Comparison of ENCODE assay signal across 8 mouse cellular contexts in the genomic region with DNA sequence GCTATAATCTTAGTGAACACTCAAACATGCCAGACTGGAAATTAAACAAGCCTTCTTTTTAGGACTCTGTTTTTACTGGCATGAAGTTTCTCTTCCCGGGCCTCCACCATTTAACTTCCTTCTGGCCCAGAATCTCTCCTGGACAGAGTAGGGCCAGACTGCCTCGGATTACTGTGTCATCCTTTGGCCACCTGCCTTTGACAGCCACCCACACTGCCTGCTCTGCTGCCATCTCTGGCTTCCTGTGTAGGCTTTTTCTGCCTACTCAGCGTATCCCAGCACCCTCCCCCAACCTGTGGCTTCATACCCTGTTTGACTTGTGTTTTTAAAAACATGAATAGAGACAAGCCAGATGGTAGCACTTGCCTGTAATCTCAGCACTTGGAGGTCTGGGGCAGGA.
DNase-seq lines count a peak whose midpoint lies in the region; ATAC-seq lines count a peak whose summit lies in the region.

No protein-coding gene starts in this region.

- DNase-seq in adrenal gland, adult 2 months = peak; percentile 64
- DNase-seq in adrenal gland, adult 8-10 months = no peak
- DNase-seq in urinary bladder, postnatal 25 days (ENCODE audit: low spot score) = peak; percentile 48
- no peak for DNase-seq in urinary bladder, adult 2 months (ENCODE audit: low spot score)
- DNase-seq in heart, postnatal 10 days = peak; percentile 62 to 74
- DNase-seq in forebrain, embryonic 14.5 days (ENCODE audit: low spot score) = no peak

- peaks cover 10% of the 10 kb centered on the region; the same call in 1 of the 2 replicates for H3K36me3 ChIP-seq in liver, embryonic 12.5 days
- H3K36me3 ChIP-seq in stomach, embryonic 16.5 days (ENCODE audit: control insufficient read depth, insufficient read depth, low read length) = no peaks in the 10 kb centered on the region
- peaks cover 16% of the 10 kb centered on the region for H3K36me3 ChIP-seq in forebrain, embryonic 14.5 days (ENCODE audit: control insufficient read depth, insufficient read depth, low read length)

- no peaks in the 10 kb centered on the region for H3K27me3 ChIP-seq in liver, embryonic 12.5 days (replicated peaks)
- no peaks in the 10 kb centered on the region for H3K27me3 ChIP-seq in stomach, embryonic 16.5 days (ENCODE audit: control insufficient read depth, insufficient read depth, low read length)
- H3K27me3 ChIP-seq in forebrain, embryonic 14.5 days (replicated peaks; ENCODE audit: control insufficient read depth, insufficient read depth, low read length) = no peaks in the 10 kb centered on the region

- peak overlapping the region; percentile 24; the same call in 1 of the 2 replicates for H3K9ac ChIP-seq in liver, embryonic 12.5 days
- no peak overlapping the region for H3K9ac ChIP-seq in stomach, embryonic 16.5 days (ENCODE audit: low read length)
- no peak overlapping the region for H3K9ac ChIP-seq in forebrain, embryonic 14.5 days (ENCODE audit: low read length)

- H3K4me2 ChIP-seq in liver, embryonic 12.5 days = no peak overlapping the region
- 0 out of 2 replicates have a peak overlapping the region, but pooled peaks have one; percentile 10 for H3K4me2 ChIP-seq in stomach, embryonic 16.5 days (ENCODE audit: low read depth, low read length)
- no peak overlapping the region for H3K4me2 ChIP-seq in forebrain, embryonic 14.5 days (ENCODE audit: low read length)

- H3K27ac ChIP-seq in liver, embryonic 12.5 days = no peak overlapping the region
- H3K27ac ChIP-seq in stomach, embryonic 16.5 days (ENCODE audit: low read length) = peak overlapping the region; percentile 60
- H3K27ac ChIP-seq in forebrain, embryonic 14.5 days (ENCODE audit: low read depth, low read length) = no peak overlapping the region

- peaks cover 31% of the 10 kb centered on the region for H3K4me1 ChIP-seq in liver, embryonic 12.5 days
- peaks cover 25% of the 10 kb centered on the region for H3K4me1 ChIP-seq in stomach, embryonic 16.5 days (ENCODE audit: control insufficient read depth, insufficient read depth, low read length)
- H3K4me1 ChIP-seq in forebrain, embryonic 14.5 days (ENCODE audit: control insufficient read depth, insufficient read depth, low read length) = no peaks in the 10 kb centered on the region

- 28% methylated on average over 3 of the region's 3 CpGs for WGBS in liver, embryonic 12.5 days (ENCODE audit: insufficient replicate concordance)
- WGBS in stomach, embryonic 16.5 days = 15% methylated on average over 3 of the region's 3 CpGs
- 67% methylated on average over 3 of the region's 3 CpGs for WGBS in forebrain, embryonic 14.5 days

- ATAC-seq in liver, embryonic 12.5 days = no peak; the same call in 1 of the 2 replicates
- peak; percentile 18; the same call in 1 of the 2 replicates for ATAC-seq in stomach, embryonic 16.5 days (ENCODE audit: insufficient read depth, low FRiP score)
- no peak for ATAC-seq in forebrain, embryonic 14.5 days

- H3K4me3 ChIP-seq in liver, embryonic 12.5 days = no peak overlapping the region
- no peak overlapping the region for H3K4me3 ChIP-seq in stomach, embryonic 16.5 days (replicated peaks; ENCODE audit: low read length)
- no peak overlapping the region for H3K4me3 ChIP-seq in forebrain, embryonic 14.5 days (ENCODE audit: low read depth, low read length)

- intact Hi-C loops in heart, postnatal 10 days (cut with DNase I) = no loop called here

- no peaks in the 10 kb centered on the region for H3K9me3 ChIP-seq in liver, embryonic 12.5 days (replicated peaks)
- no peaks in the 10 kb centered on the region for H3K9me3 ChIP-seq in stomach, embryonic 16.5 days (replicated peaks; ENCODE audit: control insufficient read depth, low read length)
- H3K9me3 ChIP-seq in forebrain, embryonic 14.5 days (replicated peaks; ENCODE audit: control insufficient read depth, low read length) = no peaks in the 10 kb centered on the region

Comparison
In these comparisons a context has a peak if more than half of its experiments do, and no peak if none do; other contexts are left out.
1. DNase-seq: peak in adrenal gland, adult 2 months (single experiment), urinary bladder, postnatal 25 days (single experiment) and heart, postnatal 10 days (2 of 2); none in adrenal gland, adult 8-10 months (single experiment), urinary bladder, adult 2 months (single experiment) and forebrain, embryonic 14.5 days (single experiment).